Mouse (Mus musculus): ENCODE measurements around the gene Cblb. TPM values are rescaled to one million over a fixed set of nuclear protein-coding genes. Genes with fewer than 3 reads are reported as not detected.

The Cblb gene
- polyA plus RNA-seq, 1 experiment from 2014 or later = 16.8 TPM

- H3K27ac ChIP-seq (ENCODE audit: low read depth, low read length) = no peak overlapping the region
- no peak overlapping the region for H3K9ac ChIP-seq (ENCODE audit: low read length)
- 90% methylated on average over 6 of the region's 6 CpGs for whole genome bisulfite sequencing
- DNase-seq (ENCODE audit: low spot score) = no peak
- H3K4me3 ChIP-seq (ENCODE audit: low read depth, low read length) = no peak overlapping the region
- ATAC-seq = no peak
- peaks cover 14% of the 10 kb centered on the region for H3K36me3 ChIP-seq (ENCODE audit: control insufficient read depth, insufficient read depth, low read length)
- no peaks in the 10 kb centered on the region for H3K9me3 ChIP-seq (replicated peaks; ENCODE audit: control insufficient read depth, low read length)
- 0 out of 2 replicates have a peak, but pooled peaks cover 4% of the 10 kb centered on the region for H3K4me1 ChIP-seq (ENCODE audit: control insufficient read depth, insufficient read depth, low read length)
- H3K27me3 ChIP-seq (replicated peaks; ENCODE audit: control insufficient read depth, insufficient read depth, low read length) = no peaks in the 10 kb centered on the region
- no peak overlapping the region for H3K4me2 ChIP-seq (ENCODE audit: low read length)
These were observed 129.0 kb downstream of the Cblb start for GRCm38 (mm10) chr16:52159958-52160504.

GRCm38 (mm10) chr16:52164246-52164645, 133.2 kb downstream of the Cblb start:
- WGBS = 85% methylated on average over 9 of the region's 9 CpGs
- no peak for ATAC-seq

GRCm38 (mm10) chr16:52173253-52173652, 142.2 kb downstream of the Cblb start:
- H3K4me2 ChIP-seq (ENCODE audit: low read length) = no peak overlapping the region
- H3K27ac ChIP-seq (ENCODE audit: low read depth, low read length) = no peak overlapping the region
- no peak overlapping the region for H3K9ac ChIP-seq (ENCODE audit: low read length)
- H3K4me3 ChIP-seq (ENCODE audit: low read depth, low read length) = no peak overlapping the region
- H3K9me3 ChIP-seq (replicated peaks; ENCODE audit: control insufficient read depth, low read length) = no peaks in the 10 kb centered on the region
- ATAC-seq = no peak
- no peaks in the 10 kb centered on the region for H3K4me1 ChIP-seq (ENCODE audit: control insufficient read depth, insufficient read depth, low read length)
- H3K27me3 ChIP-seq (replicated peaks; ENCODE audit: control insufficient read depth, insufficient read depth, low read length) = no peaks in the 10 kb centered on the region
- peaks cover 20% of the 10 kb centered on the region for H3K36me3 ChIP-seq (ENCODE audit: control insufficient read depth, insufficient read depth, low read length)
- DNase-seq (ENCODE audit: low spot score) = no peak

More at GRCm38 (mm10) chr16:52164246-52164645, 133.2 kb downstream of the Cblb start:
- H3K4me1 ChIP-seq (ENCODE audit: control insufficient read depth, insufficient read depth, low read length) = 0 out of 2 replicates have a peak, but pooled peaks cover 4% of the 10 kb centered on the region
- no peaks in the 10 kb centered on the region for H3K27me3 ChIP-seq (replicated peaks; ENCODE audit: control insufficient read depth, insufficient read depth, low read length)
- no peak overlapping the region for H3K4me3 ChIP-seq (ENCODE audit: low read depth, low read length)
- peaks cover 29% of the 10 kb centered on the region for H3K36me3 ChIP-seq (ENCODE audit: control insufficient read depth, insufficient read depth, low read length)
- H3K9me3 ChIP-seq (replicated peaks; ENCODE audit: control insufficient read depth, low read length) = no peaks in the 10 kb centered on the region
- no peak for DNase-seq (ENCODE audit: low spot score)
- H3K9ac ChIP-seq (ENCODE audit: low read length) = no peak overlapping the region
- no peak overlapping the region for H3K4me2 ChIP-seq (ENCODE audit: low read length)
- H3K27ac ChIP-seq (ENCODE audit: low read depth, low read length) = no peak overlapping the region

DNA sequence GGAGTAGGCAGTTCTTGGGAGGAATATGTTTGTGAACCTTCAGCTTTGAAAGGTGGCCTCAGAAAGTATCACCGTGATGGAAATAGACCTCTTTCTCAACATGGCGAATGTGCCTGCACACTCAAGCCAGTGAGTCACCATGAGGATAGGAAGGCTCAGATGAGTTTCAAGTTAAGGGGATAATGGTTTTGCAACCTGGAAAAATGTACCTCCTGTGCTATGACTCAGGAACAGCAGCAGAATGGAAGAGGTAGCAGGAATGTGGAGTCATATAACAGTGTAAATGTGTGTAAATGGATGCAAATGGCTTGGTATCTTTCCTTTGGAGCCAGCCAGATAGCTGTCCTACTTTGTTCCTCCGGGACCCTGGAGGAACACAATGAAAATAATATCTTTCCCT, 148.8 kb downstream of the Cblb start:
- no peaks in the 10 kb centered on the region for H3K27me3 ChIP-seq (replicated peaks; ENCODE audit: control insufficient read depth, insufficient read depth, low read length)
- H3K4me2 ChIP-seq (ENCODE audit: low read length) = no peak overlapping the region
- no peak overlapping the region for H3K9ac ChIP-seq (ENCODE audit: low read length)
- no peaks in the 10 kb centered on the region for H3K9me3 ChIP-seq (replicated peaks; ENCODE audit: control insufficient read depth, low read length)
- peaks cover 12% of the 10 kb centered on the region for H3K36me3 ChIP-seq (ENCODE audit: control insufficient read depth, insufficient read depth, low read length)
- H3K27ac ChIP-seq (ENCODE audit: low read depth, low read length) = no peak overlapping the region
- H3K4me1 ChIP-seq (ENCODE audit: control insufficient read depth, insufficient read depth, low read length) = no peaks in the 10 kb centered on the region
- no peak overlapping the region for H3K4me3 ChIP-seq (ENCODE audit: low read depth, low read length)
- 96% methylated on average over 3 of the region's 3 CpGs for WGBS
- no peak for ATAC-seq
- no peak for DNase-seq (ENCODE audit: low spot score)

DNA sequence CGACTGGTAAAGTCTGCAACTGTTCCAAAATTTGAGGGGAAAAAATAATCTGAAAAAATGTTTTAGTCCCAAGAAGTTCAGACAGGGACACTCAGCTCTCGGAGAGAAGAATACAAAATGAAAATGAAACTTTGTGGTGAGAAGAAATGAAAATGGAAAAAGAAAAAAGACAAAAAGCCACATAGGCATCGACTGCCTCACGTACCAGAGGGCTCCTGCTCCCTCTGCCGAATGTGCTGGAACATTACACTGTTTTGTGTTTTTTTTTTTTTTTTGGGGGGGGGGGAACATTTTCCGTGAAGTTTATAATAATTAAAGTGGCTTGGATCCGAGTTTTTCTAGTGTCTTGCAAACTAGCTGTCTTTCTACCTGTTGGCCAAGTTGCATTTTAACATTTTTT, 151.0 kb downstream of the Cblb start:
- 92% methylated on average over 7 of the region's 7 CpGs for WGBS

DNA sequence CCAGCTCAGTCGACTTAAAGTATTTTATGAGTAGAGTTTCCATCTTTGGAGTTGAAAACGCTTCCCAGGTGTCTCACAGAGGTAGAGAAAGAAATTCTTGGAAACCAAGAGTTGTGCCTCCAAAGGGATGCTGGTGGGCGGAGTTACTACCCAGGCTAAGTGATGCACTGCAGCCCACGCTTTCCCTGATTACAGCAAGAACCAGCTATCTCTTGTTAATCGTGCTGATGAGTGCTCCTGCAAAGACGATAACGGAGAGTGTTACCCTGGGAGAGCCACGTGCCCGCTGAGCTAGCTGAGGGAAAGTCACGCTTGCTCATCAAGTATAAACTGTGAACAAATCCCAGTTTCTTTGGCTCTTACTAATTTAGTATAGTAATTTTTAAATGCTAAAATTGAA, 153.3 kb downstream of the Cblb start:
- no peaks in the 10 kb centered on the region for H3K27me3 ChIP-seq (replicated peaks; ENCODE audit: control insufficient read depth, insufficient read depth, low read length)
- no peaks in the 10 kb centered on the region for H3K9me3 ChIP-seq (replicated peaks; ENCODE audit: control insufficient read depth, low read length)
- H3K4me3 ChIP-seq (ENCODE audit: low read depth, low read length) = no peak overlapping the region
- H3K36me3 ChIP-seq (ENCODE audit: control insufficient read depth, insufficient read depth, low read length) = peaks cover 11% of the 10 kb centered on the region
- DNase-seq (ENCODE audit: low spot score) = no peak
- H3K4me2 ChIP-seq (ENCODE audit: low read length) = no peak overlapping the region
- 93% methylated on average over 10 of the region's 10 CpGs for WGBS
- no peak for ATAC-seq
- no peak overlapping the region for H3K27ac ChIP-seq (ENCODE audit: low read depth, low read length)
- H3K9ac ChIP-seq (ENCODE audit: low read length) = no peak overlapping the region
- no peaks in the 10 kb centered on the region for H3K4me1 ChIP-seq (ENCODE audit: control insufficient read depth, insufficient read depth, low read length)

More for the DNA sequence above, 151.0 kb downstream of the Cblb start:
- DNase-seq (ENCODE audit: low spot score) = no peak
- Histone ChIP-seq H3K9ac (ENCODE audit: low read length) (no peak overlapping the region), H3K4me1 (ENCODE audit: control insufficient read depth, insufficient read depth, low read length) (no peaks in the 10 kb centered on the region), H3K4me3 (ENCODE audit: low read depth, low read length) (no peak overlapping the region), H3K36me3 (ENCODE audit: control insufficient read depth, insufficient read depth, low read length) (peaks cover 11% of the 10 kb centered on the region), H3K27ac (ENCODE audit: low read depth, low read length) (no peak overlapping the region), H3K4me2 (ENCODE audit: low read length) (no peak overlapping the region), H3K27me3 (replicated peaks; ENCODE audit: control insufficient read depth, insufficient read depth, low read length) (no peaks in the 10 kb centered on the region), H3K9me3 (replicated peaks; ENCODE audit: control insufficient read depth, low read length) (no peaks in the 10 kb centered on the region)
- no peak for ATAC-seq

- Histone ChIP-seq H3K4me1 (ENCODE audit: control insufficient read depth, insufficient read depth, low read length) (no peaks in the 10 kb centered on the region), H3K4me3 (ENCODE audit: low read depth, low read length) (no peak overlapping the region), H3K27ac (ENCODE audit: low read depth, low read length) (no peak overlapping the region), H3K9me3 (replicated peaks; ENCODE audit: control insufficient read depth, low read length) (no peaks in the 10 kb centered on the region), H3K27me3 (replicated peaks; ENCODE audit: control insufficient read depth, insufficient read depth, low read length) (no peaks in the 10 kb centered on the region), H3K36me3 (ENCODE audit: control insufficient read depth, insufficient read depth, low read length) (peaks cover 25% of the 10 kb centered on the region), H3K9ac (ENCODE audit: low read length) (no peak overlapping the region), H3K4me2 (ENCODE audit: low read length) (no peak overlapping the region)
- no peak for ATAC-seq
- peak; percentile 33 for DNase-seq (ENCODE audit: low spot score)
- WGBS = 68% methylated on average over 10 of the region's 10 CpGs
These were observed 155.7 kb downstream of the Cblb start for GRCm38 (mm10) chr16:52186731-52187130.

GRCm38 (mm10) chr16:52189103-52189502, 158.1 kb downstream of the Cblb start:
- ATAC-seq = peak; percentile 47
- peak; percentile 34 for DNase-seq (ENCODE audit: low spot score)
- 60% methylated on average over 1 of the region's 2 CpGs for WGBS

GRCm38 (mm10) chr16:52190714-52191113, 159.7 kb downstream of the Cblb start:
- DNase-seq (ENCODE audit: low spot score) = no peak
- no peak for ATAC-seq
- H3K9ac ChIP-seq (ENCODE audit: low read length) = no peak overlapping the region
- no peak overlapping the region for H3K4me3 ChIP-seq (ENCODE audit: low read depth, low read length)
- H3K4me1 ChIP-seq (ENCODE audit: control insufficient read depth, insufficient read depth, low read length) = no peaks in the 10 kb centered on the region
- H3K4me2 ChIP-seq (ENCODE audit: low read length) = no peak overlapping the region
- 91% methylated on average over 5 of the region's 5 CpGs for WGBS
- no peaks in the 10 kb centered on the region for H3K9me3 ChIP-seq (replicated peaks; ENCODE audit: control insufficient read depth, low read length)
- H3K36me3 ChIP-seq (ENCODE audit: control insufficient read depth, insufficient read depth, low read length) = peaks cover 41% of the 10 kb centered on the region
- H3K27ac ChIP-seq (ENCODE audit: low read depth, low read length) = no peak overlapping the region
- H3K27me3 ChIP-seq (replicated peaks; ENCODE audit: control insufficient read depth, insufficient read depth, low read length) = no peaks in the 10 kb centered on the region

More at GRCm38 (mm10) chr16:52189103-52189502, 158.1 kb downstream of the Cblb start:
- Histone ChIP-seq H3K27me3 (replicated peaks; ENCODE audit: control insufficient read depth, insufficient read depth, low read length) (no peaks in the 10 kb centered on the region), H3K9ac (ENCODE audit: low read length) (no peak overlapping the region), H3K27ac (ENCODE audit: low read depth, low read length) (no peak overlapping the region), H3K4me2 (ENCODE audit: low read length) (no peak overlapping the region), H3K36me3 (ENCODE audit: control insufficient read depth, insufficient read depth, low read length) (peaks cover 29% of the 10 kb centered on the region), H3K9me3 (replicated peaks; ENCODE audit: control insufficient read depth, low read length) (no peaks in the 10 kb centered on the region), H3K4me3 (ENCODE audit: low read depth, low read length) (no peak overlapping the region), H3K4me1 (ENCODE audit: control insufficient read depth, insufficient read depth, low read length) (no peaks in the 10 kb centered on the region)
